Mouse (Mus musculus): ENCODE results near the gene C1ql2. TPM values are rescaled to one million over a fixed set of nuclear protein-coding genes. Genes with fewer than 3 reads are reported as not detected.

C1ql2 gene
- not detected in 2 replicates for polyA plus RNA-seq (2014; fragmentation: Nextera tagmentation; extraction: Ambion mirVana)

- H3K4me1 ChIP-seq (replicated peaks; ENCODE audit: control insufficient read depth, insufficient read depth, low read length), result peaks cover 5% of the 10 kb centered on the region; the same call in 1 of the 2 replicates
- H3K36me3 ChIP-seq (ENCODE audit: control insufficient read depth, insufficient read depth, low read length), result no peaks in the 10 kb centered on the region
- H3K4me3 ChIP-seq (ENCODE audit: low read depth, low read length), result peak within 1 kb of the TSS; percentile 26
- WGBS, result under 1% methylated on average over 70 of the region's 73 CpGs
- H3K27ac ChIP-seq (ENCODE audit: low read depth), result no peak within 1 kb of the TSS
- H3K4me2 ChIP-seq (ENCODE audit: low read length), result peak within 1 kb of the TSS; percentile 45
- ATAC-seq (replicated peaks; ENCODE audit: low FRiP score, low TSS enrichment, low read depth) (no peak), DNase-seq (ENCODE audit: low spot score) (peak; percentile 57)
- peaks cover 90% of the 10 kb centered on the region for H3K27me3 ChIP-seq (replicated peaks; ENCODE audit: control insufficient read depth, insufficient read depth, low read length)
- H3K9me3 ChIP-seq (ENCODE audit: control insufficient read depth, low read length), result no peaks in the 10 kb centered on the region
- H3K9ac ChIP-seq (ENCODE audit: low read length), result no peak within 1 kb of the TSS
Observed at GRCm38 (mm10) chr1:120340419-120341171, at the start of gene C1ql2. Gene C1ql2, plus strand, starts transcription at chr1:120340582.

- ATAC-seq (replicated peaks; ENCODE audit: low FRiP score, low TSS enrichment, low read depth) (no peak), DNase-seq (ENCODE audit: low spot score) (no peak)
- H3K4me1 ChIP-seq (replicated peaks; ENCODE audit: control insufficient read depth, insufficient read depth, low read length), result no peaks in the 10 kb centered on the region
- H3K36me3 ChIP-seq (ENCODE audit: control insufficient read depth, insufficient read depth, low read length), result no peaks in the 10 kb centered on the region
- WGBS, result 90% methylated on average over 3 of the region's 3 CpGs
- no peaks in the 10 kb centered on the region for H3K27me3 ChIP-seq (replicated peaks; ENCODE audit: control insufficient read depth, insufficient read depth, low read length)
- H3K9ac ChIP-seq (ENCODE audit: low read length), result no peak overlapping the region
- no peaks in the 10 kb centered on the region for H3K9me3 ChIP-seq (ENCODE audit: control insufficient read depth, low read length)
- no peak overlapping the region for H3K4me3 ChIP-seq (ENCODE audit: low read depth, low read length)
- H3K27ac ChIP-seq (ENCODE audit: low read depth), result no peak overlapping the region
- no peak overlapping the region for H3K4me2 ChIP-seq (ENCODE audit: low read length)
Observed at GRCm38 (mm10) chr1:120291709-120292108, 48.7 kb upstream of the C1ql2 start.

DNA sequence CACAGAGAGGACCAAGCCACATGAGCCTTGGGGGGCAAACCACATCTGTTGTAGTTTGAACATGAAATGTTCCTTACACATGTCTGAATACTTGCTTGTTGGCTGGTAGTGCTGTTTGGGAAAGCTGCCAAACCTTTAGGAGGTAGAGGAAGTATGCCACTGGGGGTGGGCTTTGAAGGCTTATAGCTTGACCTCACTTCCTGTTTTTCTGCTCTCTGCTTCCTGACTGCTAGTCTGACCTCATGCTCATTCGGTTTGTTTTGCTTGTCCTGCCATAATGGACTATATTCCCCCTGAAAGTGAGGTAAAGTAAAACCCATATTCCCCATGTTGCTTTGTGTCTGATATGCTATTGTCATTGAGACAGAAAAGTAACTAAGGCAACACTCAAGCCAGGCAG is 46.6 kb upstream of the C1ql2 start:
- no peak overlapping the region for H3K4me3 ChIP-seq (ENCODE audit: low read depth, low read length)
- H3K9ac ChIP-seq (ENCODE audit: low read length), result no peak overlapping the region
- ATAC-seq (replicated peaks; ENCODE audit: low FRiP score, low TSS enrichment, low read depth), result no peak
- H3K36me3 ChIP-seq (ENCODE audit: control insufficient read depth, insufficient read depth, low read length), result no peaks in the 10 kb centered on the region
- no peaks in the 10 kb centered on the region for H3K4me1 ChIP-seq (replicated peaks; ENCODE audit: control insufficient read depth, insufficient read depth, low read length)
- 65% methylated on average over 1 of the region's 1 CpGs for WGBS
- no peak overlapping the region for H3K27ac ChIP-seq (ENCODE audit: low read depth)
- DNase-seq (ENCODE audit: low spot score), result no peak
- no peak overlapping the region for H3K4me2 ChIP-seq (ENCODE audit: low read length)
- H3K27me3 ChIP-seq (replicated peaks; ENCODE audit: control insufficient read depth, insufficient read depth, low read length), result no peaks in the 10 kb centered on the region
- no peaks in the 10 kb centered on the region for H3K9me3 ChIP-seq (ENCODE audit: control insufficient read depth, low read length)

GRCm38 (mm10) chr1:120296936-120297335 is 43.4 kb upstream of the C1ql2 start:
- Histone ChIP-seq H3K36me3 (ENCODE audit: control insufficient read depth, insufficient read depth, low read length) (no peaks in the 10 kb centered on the region), H3K27ac (ENCODE audit: low read depth) (no peak overlapping the region), H3K4me2 (ENCODE audit: low read length) (no peak overlapping the region), H3K9ac (ENCODE audit: low read length) (no peak overlapping the region), H3K27me3 (replicated peaks; ENCODE audit: control insufficient read depth, insufficient read depth, low read length) (no peaks in the 10 kb centered on the region), H3K4me3 (ENCODE audit: low read depth, low read length) (no peak overlapping the region), H3K4me1 (replicated peaks; ENCODE audit: control insufficient read depth, insufficient read depth, low read length) (no peaks in the 10 kb centered on the region), H3K9me3 (ENCODE audit: control insufficient read depth, low read length) (no peaks in the 10 kb centered on the region)
- ATAC-seq (replicated peaks; ENCODE audit: low FRiP score, low TSS enrichment, low read depth), result no peak
- WGBS, result 93% methylated on average over 2 of the region's 2 CpGs
- DNase-seq (ENCODE audit: low spot score), result no peak

GRCm38 (mm10) chr1:120305801-120306200 is 34.6 kb upstream of the C1ql2 start:
- no peaks in the 10 kb centered on the region for H3K36me3 ChIP-seq (ENCODE audit: control insufficient read depth, insufficient read depth, low read length)
- H3K27ac ChIP-seq (ENCODE audit: low read depth), result no peak overlapping the region
- no peak overlapping the region for H3K9ac ChIP-seq (ENCODE audit: low read length)
- no peaks in the 10 kb centered on the region for H3K4me1 ChIP-seq (replicated peaks; ENCODE audit: control insufficient read depth, insufficient read depth, low read length)
- 68% methylated on average over 2 of the region's 2 CpGs for WGBS
- no peaks in the 10 kb centered on the region for H3K27me3 ChIP-seq (replicated peaks; ENCODE audit: control insufficient read depth, insufficient read depth, low read length)
- no peak overlapping the region for H3K4me3 ChIP-seq (ENCODE audit: low read depth, low read length)
- no peak overlapping the region for H3K4me2 ChIP-seq (ENCODE audit: low read length)
- no peaks in the 10 kb centered on the region for H3K9me3 ChIP-seq (ENCODE audit: control insufficient read depth, low read length)
- DNase-seq (ENCODE audit: low spot score) (no peak), ATAC-seq (replicated peaks; ENCODE audit: low FRiP score, low TSS enrichment, low read depth) (no peak)

DNA sequence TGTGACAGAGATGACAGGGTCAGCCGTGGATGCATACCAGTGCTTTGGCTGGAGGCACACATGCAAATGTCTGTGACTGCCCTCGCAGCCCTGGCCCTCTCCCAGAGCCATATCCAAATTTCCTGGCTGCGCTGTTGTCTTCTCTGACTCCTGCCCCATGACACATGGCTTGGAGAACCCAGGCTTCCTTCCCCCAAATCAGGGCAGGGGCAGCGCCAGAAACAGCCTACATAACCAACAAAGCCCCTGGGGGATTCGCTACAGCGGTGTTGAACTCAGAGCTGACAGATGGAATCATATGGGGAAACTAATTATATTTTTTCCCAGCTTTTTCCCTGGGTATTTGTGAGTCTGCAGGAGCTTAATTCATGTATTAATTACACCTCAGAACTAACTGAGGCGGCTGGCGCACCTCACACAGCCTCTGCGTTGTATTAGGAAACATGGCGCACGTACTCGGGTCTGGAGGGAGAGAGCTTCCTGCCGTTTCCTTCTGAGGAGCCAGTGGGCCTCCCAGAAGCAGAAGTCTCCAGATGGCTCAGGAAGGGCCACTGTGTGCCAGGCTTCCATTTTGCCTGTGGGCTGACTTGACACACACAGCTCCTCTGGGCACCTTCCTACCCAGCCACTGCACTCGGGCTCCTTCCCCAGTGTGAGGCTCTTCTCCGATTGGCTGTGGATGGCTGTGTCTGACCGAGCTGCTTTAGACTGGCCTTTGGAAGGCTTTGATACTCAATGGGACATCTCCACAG is 18.9 kb upstream of the C1ql2 start:
- no peaks in the 10 kb centered on the region for H3K4me1 ChIP-seq (replicated peaks; ENCODE audit: control insufficient read depth, insufficient read depth, low read length)
- H3K4me3 ChIP-seq (ENCODE audit: low read depth, low read length), result no peak overlapping the region
- no peak overlapping the region for H3K4me2 ChIP-seq (ENCODE audit: low read length)
- WGBS, result 86% methylated on average over 16 of the region's 16 CpGs
- H3K36me3 ChIP-seq (ENCODE audit: control insufficient read depth, insufficient read depth, low read length), result no peaks in the 10 kb centered on the region
- ATAC-seq (replicated peaks; ENCODE audit: low FRiP score, low TSS enrichment, low read depth), result no peak
- DNase-seq (ENCODE audit: low spot score), result no peak
- H3K9ac ChIP-seq (ENCODE audit: low read length), result no peak overlapping the region
- H3K9me3 ChIP-seq (ENCODE audit: control insufficient read depth, low read length), result no peaks in the 10 kb centered on the region
- H3K27me3 ChIP-seq (replicated peaks; ENCODE audit: control insufficient read depth, insufficient read depth, low read length), result no peaks in the 10 kb centered on the region
- H3K27ac ChIP-seq (ENCODE audit: low read depth), result no peak overlapping the region

GRCm38 (mm10) chr1:120323131-120323561 is 17.2 kb upstream of the C1ql2 start:
- H3K9ac ChIP-seq (ENCODE audit: low read length), result no peak overlapping the region
- H3K4me3 ChIP-seq (ENCODE audit: low read depth, low read length), result no peak overlapping the region
- H3K4me1 ChIP-seq (replicated peaks; ENCODE audit: control insufficient read depth, insufficient read depth, low read length), result no peaks in the 10 kb centered on the region
- H3K36me3 ChIP-seq (ENCODE audit: control insufficient read depth, insufficient read depth, low read length), result no peaks in the 10 kb centered on the region
- no peak overlapping the region for H3K4me2 ChIP-seq (ENCODE audit: low read length)
- ATAC-seq (replicated peaks; ENCODE audit: low FRiP score, low TSS enrichment, low read depth) (no peak), DNase-seq (ENCODE audit: low spot score) (no peak)
- no peaks in the 10 kb centered on the region for H3K27me3 ChIP-seq (replicated peaks; ENCODE audit: control insufficient read depth, insufficient read depth, low read length)
- WGBS, result 85% methylated on average over 5 of the region's 5 CpGs
- H3K9me3 ChIP-seq (ENCODE audit: control insufficient read depth, low read length), result no peaks in the 10 kb centered on the region
- no peak overlapping the region for H3K27ac ChIP-seq (ENCODE audit: low read depth)

DNA sequence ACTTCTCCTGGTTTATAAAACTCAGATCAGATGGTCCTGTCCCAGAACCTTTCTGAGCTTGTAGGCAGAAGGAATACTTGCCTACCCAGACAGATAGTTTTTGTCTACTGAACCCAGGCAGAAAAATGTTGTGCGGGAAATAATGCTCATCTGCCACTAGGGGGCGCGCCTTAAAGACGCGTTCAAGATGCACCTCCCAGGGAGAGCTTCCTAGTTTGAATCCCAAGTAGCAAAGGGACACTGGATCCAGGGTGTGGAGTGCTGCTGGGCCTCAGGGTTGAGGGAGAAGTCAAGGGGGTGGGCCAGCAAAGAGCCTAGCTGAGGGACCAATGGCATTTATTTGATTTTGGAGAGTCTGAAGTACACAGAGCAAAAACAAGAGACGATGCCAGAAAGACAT is 12.7 kb upstream of the C1ql2 start:
- Histone ChIP-seq H3K27me3 (replicated peaks; ENCODE audit: control insufficient read depth, insufficient read depth, low read length) (no peaks in the 10 kb centered on the region), H3K9ac (ENCODE audit: low read length) (no peak overlapping the region), H3K4me1 (replicated peaks; ENCODE audit: control insufficient read depth, insufficient read depth, low read length) (no peaks in the 10 kb centered on the region), H3K27ac (ENCODE audit: low read depth) (no peak overlapping the region), H3K9me3 (ENCODE audit: control insufficient read depth, low read length) (no peaks in the 10 kb centered on the region), H3K4me2 (ENCODE audit: low read length) (no peak overlapping the region), H3K36me3 (ENCODE audit: control insufficient read depth, insufficient read depth, low read length) (no peaks in the 10 kb centered on the region), H3K4me3 (ENCODE audit: low read depth, low read length) (no peak overlapping the region)
- WGBS, result 17% methylated on average over 6 of the region's 6 CpGs
- ATAC-seq (replicated peaks; ENCODE audit: low FRiP score, low TSS enrichment, low read depth) (no peak), DNase-seq (ENCODE audit: low spot score) (peak; percentile 74)
